Mouse (Mus musculus) stomach, postnatal 0 days (tissue): ENCODE measurements around the gene Gpld1.

Experiments used
- CTCF ChIP-seq: IDR thresholded peaks from 2 replicates; pipeline ENCODE4 v1.5.1; 2016; ENCODE audit warnings: antibody characterized with exemption, low read depth, mild to moderate bottlenecking, moderate library complexity
- EP300 ChIP-seq: optimal IDR thresholded peaks from 2 replicates; pipeline ENCODE3; 2016; ENCODE audit warnings: antibody characterized with exemption

DNA sequence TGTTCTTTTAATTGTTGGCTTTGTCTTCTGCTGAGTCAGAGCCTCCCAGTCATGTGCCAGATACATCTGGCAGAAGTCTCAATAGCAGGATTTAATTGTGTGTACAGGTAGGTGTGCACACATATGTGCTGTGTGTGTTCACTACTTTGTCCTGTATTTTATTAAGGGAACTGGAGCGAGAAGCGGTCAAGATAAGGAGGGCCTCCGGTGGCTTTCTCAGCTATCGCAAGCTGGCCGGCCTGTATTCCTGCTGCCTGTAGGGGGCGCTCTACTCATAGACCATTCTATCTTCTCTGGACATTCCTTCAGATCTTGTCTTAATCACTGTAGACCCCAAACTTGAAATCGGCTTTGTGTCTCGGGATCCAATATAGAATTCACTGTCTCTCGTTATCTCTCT lies 4.3 kb upstream of the Gpld1 start:
- TF ChIP-seq CTCF: peak; percentile 87
- no peak for TF ChIP-seq EP300
